Mouse (Mus musculus) kidney, embryonic 16.5 days (tissue): ENCODE measurements around the gene Gm9837. TPM values are rescaled to one million over a fixed set of nuclear protein-coding genes. Genes with fewer than 3 reads are reported as not detected.
A peak's percentile ranks its signal among the peaks of the same experiment; 100 is the strongest.

ENCODE experiments used
- ATAC-seq: fragments of 200-750 bp; cut with Nextera tagmentation; 2 replicates; pipeline ENCODE4 v1.8.0; 2017; ENCODE audit warnings: moderate TSS enrichment; ENCODE audit not compliant: low FRiP score, low TSS enrichment
- H3K27ac ChIP-seq: fragments of 300-500 bp; sonication (generic); 2 replicates; pipeline ENCODE4 v1.5.1; 2014; ENCODE audit warnings: low read length
- H3K27me3 ChIP-seq: fragments of 300-500 bp; sonication (generic); 2 replicates; pipeline ENCODE4 v1.6.1; 2014; ENCODE audit warnings: low read length, control low read depth, mixed read lengths; ENCODE audit not compliant: insufficient read depth
- H3K36me3 ChIP-seq: fragments of 300-500 bp; sonication (generic); 2 replicates; pipeline ENCODE4 v1.6.1; 2014; ENCODE audit warnings: low read length, control low read depth, mixed read lengths; ENCODE audit not compliant: insufficient read depth
- H3K4me1 ChIP-seq: fragments of 300-500 bp; sonication (generic); 2 replicates; pipeline ENCODE4 v1.6.1; 2014; ENCODE audit warnings: low read length, control low read depth, mixed read lengths; ENCODE audit not compliant: insufficient read depth
- H3K4me2 ChIP-seq: fragments of 300-500 bp; sonication (generic); replicated peaks from 2 replicates; pipeline ENCODE4 v1.6.1; 2014; ENCODE audit warnings: low read depth, low read length
- H3K4me3 ChIP-seq: fragments of 300-500 bp; sonication (generic); 2 replicates; pipeline ENCODE4 v1.5.1; 2014; ENCODE audit warnings: mild to moderate bottlenecking, low read length
- H3K9ac ChIP-seq: fragments of 300-500 bp; sonication (generic); replicated peaks from 2 replicates; pipeline ENCODE4 v1.6.1; 2014; ENCODE audit warnings: low read length
- H3K9me3 ChIP-seq: fragments of 300-500 bp; sonication (generic); 2 replicates; pipeline ENCODE4 v1.6.1; 2016; ENCODE audit warnings: low read length, control low read depth
- WGBS: fragments of 180-500 bp; shearing (Covaris S2); extraction: QIAGEN DNeasy Blood & Tissue Kit; methylation state at CpG from one replicate; pipeline ENCODE4 v1.1.7; 2014; 5-methylcytosine and 5-hydroxymethylcytosine counted together
- polyA plus RNA-seq: library from polyadenylated mRNA; unstranded; fragments of >200 nt; fragmentation: Nextera tagmentation; extraction: Ambion mirVana; gene quantifications from 2 replicates; pipeline ENCODE4 v1.2.1, GENCODE M21; 2015

The Gm9837 gene
- polyA plus RNA-seq, 1 experiment from 2014 or later = not detected

GRCm38 (mm10) chr11:53505026-53505663, 34.9 kb upstream of the Gm9837 start:
- Histone ChIP-seq H3K4me3 (no peak overlapping the region), H3K9me3 (no peaks in the 10 kb centered on the region), H3K4me2 (no peak overlapping the region), H3K27me3 (no peaks in the 10 kb centered on the region), H3K9ac (no peak overlapping the region), H3K36me3 (no peaks in the 10 kb centered on the region), H3K27ac (no peak overlapping the region), H3K4me1 (peaks cover 6% of the 10 kb centered on the region; the same call in 1 of the 2 replicates)
- ATAC-seq = no peak
- WGBS = 75% methylated on average over 5 of the region's 5 CpGs

- no peak for ATAC-seq
- Histone ChIP-seq H3K27ac (no peak overlapping the region), H3K27me3 (no peaks in the 10 kb centered on the region), H3K36me3 (no peaks in the 10 kb centered on the region), H3K4me3 (no peak overlapping the region), H3K4me1 (peaks cover 6% of the 10 kb centered on the region; the same call in 1 of the 2 replicates), H3K4me2 (no peak overlapping the region), H3K9me3 (no peaks in the 10 kb centered on the region), H3K9ac (no peak overlapping the region)
- WGBS = 84% methylated on average over 8 of the region's 8 CpGs
Observed at GRCm38 (mm10) chr11:53504376-53504775, 34.1 kb upstream of the Gm9837 start.

GRCm38 (mm10) chr11:53503738-53504137, 33.5 kb upstream of the Gm9837 start:
- Histone ChIP-seq H3K9me3 (no peaks in the 10 kb centered on the region), H3K27me3 (no peaks in the 10 kb centered on the region), H3K4me3 (no peak overlapping the region), H3K36me3 (no peaks in the 10 kb centered on the region), H3K4me1 (peaks cover 6% of the 10 kb centered on the region; the same call in 1 of the 2 replicates), H3K9ac (no peak overlapping the region), H3K27ac (no peak overlapping the region), H3K4me2 (no peak overlapping the region)
- ATAC-seq = no peak
- 83% methylated on average over 5 of the region's 5 CpGs for WGBS

GRCm38 (mm10) chr11:53502039-53502765, 31.9 kb upstream of the Gm9837 start:
- no peak overlapping the region for H3K4me3 ChIP-seq
- H3K4me2 ChIP-seq = no peak overlapping the region
- no peaks in the 10 kb centered on the region for H3K9me3 ChIP-seq
- H3K9ac ChIP-seq = no peak overlapping the region
- no peak overlapping the region for H3K27ac ChIP-seq
- no peak for ATAC-seq
- no peaks in the 10 kb centered on the region for H3K27me3 ChIP-seq
- no peaks in the 10 kb centered on the region for H3K36me3 ChIP-seq
- WGBS = 75% methylated on average over 8 of the region's 8 CpGs
- peaks cover 6% of the 10 kb centered on the region; the same call in 1 of the 2 replicates for H3K4me1 ChIP-seq

- H3K4me2 ChIP-seq = peak overlapping the region; percentile 42
- H3K27me3 ChIP-seq = no peaks in the 10 kb centered on the region
- H3K9ac ChIP-seq = no peak overlapping the region
- ATAC-seq = peak; percentile 71
- peaks cover 13% of the 10 kb centered on the region for H3K4me1 ChIP-seq
- H3K27ac ChIP-seq = no peak overlapping the region
- 13% methylated on average over 11 of the region's 11 CpGs for WGBS
- H3K4me3 ChIP-seq = no peak overlapping the region
- H3K36me3 ChIP-seq = no peaks in the 10 kb centered on the region
- no peaks in the 10 kb centered on the region for H3K9me3 ChIP-seq
Observed at GRCm38 (mm10) chr11:53500569-53500968, 30.3 kb upstream of the Gm9837 start.

- Histone ChIP-seq H3K4me2 (no peak overlapping the region), H3K27me3 (no peaks in the 10 kb centered on the region), H3K4me1 (peaks cover 18% of the 10 kb centered on the region), H3K9ac (no peak overlapping the region), H3K9me3 (no peaks in the 10 kb centered on the region), H3K36me3 (no peaks in the 10 kb centered on the region), H3K4me3 (no peak overlapping the region), H3K27ac (no peak overlapping the region)
- 82% methylated on average over 6 of the region's 6 CpGs for WGBS
- ATAC-seq = no peak
Observed at GRCm38 (mm10) chr11:53496946-53497345, 26.7 kb upstream of the Gm9837 start.

- H3K9ac ChIP-seq = no peak overlapping the region
- WGBS = 29% methylated on average over 6 of the region's 6 CpGs
- peak overlapping the region; percentile 31; the same call in 1 of the 2 replicates for H3K27ac ChIP-seq
- H3K4me3 ChIP-seq = no peak overlapping the region
- H3K36me3 ChIP-seq = no peaks in the 10 kb centered on the region
- no peak overlapping the region for H3K4me2 ChIP-seq
- no peak for ATAC-seq
- no peaks in the 10 kb centered on the region for H3K9me3 ChIP-seq
- peaks cover 16% of the 10 kb centered on the region for H3K4me1 ChIP-seq
- H3K27me3 ChIP-seq = no peaks in the 10 kb centered on the region
Observed at GRCm38 (mm10) chr11:53495417-53495816, 25.1 kb upstream of the Gm9837 start.

GRCm38 (mm10) chr11:53493243-53493955, 23.1 kb upstream of the Gm9837 start:
- no peaks in the 10 kb centered on the region; the same call in 1 of the 2 replicates for H3K9me3 ChIP-seq
- H3K4me1 ChIP-seq = peaks cover 14% of the 10 kb centered on the region
- H3K27ac ChIP-seq = no peak overlapping the region
- 24% methylated on average over 3 of the region's 3 CpGs for WGBS
- H3K4me3 ChIP-seq = no peak overlapping the region
- H3K4me2 ChIP-seq = no peak overlapping the region
- no peaks in the 10 kb centered on the region for H3K36me3 ChIP-seq
- no peaks in the 10 kb centered on the region for H3K27me3 ChIP-seq
- no peak overlapping the region for H3K9ac ChIP-seq
- ATAC-seq = peak; percentile 31; the same call in 1 of the 2 replicates

- no peak overlapping the region for H3K4me3 ChIP-seq
- no peak overlapping the region for H3K27ac ChIP-seq
- no peak overlapping the region; the same call in 1 of the 2 replicates for H3K9ac ChIP-seq
- peaks cover 4% of the 10 kb centered on the region; the same call in 1 of the 2 replicates for H3K27me3 ChIP-seq
- H3K9me3 ChIP-seq = no peaks in the 10 kb centered on the region; the same call in 1 of the 2 replicates
- ATAC-seq = no peak
- H3K4me1 ChIP-seq = peaks cover 19% of the 10 kb centered on the region
- no peak overlapping the region for H3K4me2 ChIP-seq
- WGBS = 24% methylated on average over 8 of the region's 8 CpGs
- no peaks in the 10 kb centered on the region for H3K36me3 ChIP-seq
Observed at GRCm38 (mm10) chr11:53491954-53492401, 21.7 kb upstream of the Gm9837 start.
